Mouse (Mus musculus) lung, postnatal 0 days (tissue): ENCODE data around the gene Mpz.

Source experiments
- CTCF ChIP-seq: IDR thresholded peaks from 2 replicates; pipeline ENCODE4 v1.5.1; 2016; ENCODE audit warnings: antibody characterized with exemption, mild to moderate bottlenecking
- EP300 ChIP-seq: IDR thresholded peaks from 2 replicates; pipeline ENCODE4 v1.6.1; 2016; ENCODE audit warnings: antibody characterized with exemption, mild to moderate bottlenecking, control low read depth

DNA sequence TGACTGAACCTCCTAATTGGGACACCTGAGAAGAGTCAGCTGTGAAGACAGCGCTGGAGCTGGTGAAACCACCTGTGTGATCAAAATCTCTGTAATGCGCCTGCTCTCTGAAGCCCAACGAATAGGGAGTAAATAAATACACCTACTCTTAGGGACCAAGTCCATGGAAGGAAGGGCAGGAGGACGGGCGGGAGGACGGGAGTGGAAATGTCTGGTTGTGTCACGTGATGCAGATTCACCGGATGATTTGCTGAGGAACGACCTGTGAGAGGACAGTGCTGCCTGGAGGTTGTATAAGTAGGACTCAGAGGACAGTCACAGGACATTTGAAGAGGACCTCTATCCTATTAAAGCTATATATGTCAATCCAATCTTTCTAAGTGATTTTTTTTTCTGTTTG lies 40.9 kb upstream of the Mpz start:
- TF ChIP-seq CTCF (no peak), EP300 (no peak)
